Mouse (Mus musculus): Measurements from ENCODE around the gene Ucp1. TPM values are rescaled to one million over a fixed set of nuclear protein-coding genes. Genes with fewer than 3 reads are reported as not detected.

Gene Ucp1
- polyA plus RNA-seq, 1 experiment from 2014 or later = not detected

GRCm38 (mm10) chr8:83342076-83342475 is 51.9 kb downstream of the Ucp1 start:
- ATAC-seq (ENCODE audit: insufficient number of reproducible peaks, low FRiP score, low TSS enrichment, low read depth) = peak; percentile 35; the same call in 1 of the 2 replicates

GRCm38 (mm10) chr8:83342693-83343092 is 52.5 kb downstream of the Ucp1 start:
- no peaks in the 10 kb centered on the region for H3K9me3 ChIP-seq (ENCODE audit: control insufficient read depth, low read length)
- no peak overlapping the region for H3K9ac ChIP-seq (ENCODE audit: low read length)
- no peak overlapping the region for H3K4me2 ChIP-seq (ENCODE audit: low read depth, severe bottlenecking)
- ATAC-seq (ENCODE audit: insufficient number of reproducible peaks, low FRiP score, low TSS enrichment, low read depth) (no peak), DNase-seq (ENCODE audit: low spot score) (no peak)
- no peak overlapping the region for H3K27ac ChIP-seq (replicated peaks; ENCODE audit: low read depth, low read length)
- no peak overlapping the region for H3K4me3 ChIP-seq (ENCODE audit: low read depth, low read length)
- no peaks in the 10 kb centered on the region for H3K4me1 ChIP-seq (ENCODE audit: control insufficient read depth, insufficient read depth, low read length)
- H3K36me3 ChIP-seq (ENCODE audit: control insufficient read depth, insufficient read depth, low read length) = no peaks in the 10 kb centered on the region
- H3K27me3 ChIP-seq (ENCODE audit: control insufficient read depth, insufficient read depth, low read length) = no peaks in the 10 kb centered on the region

More at GRCm38 (mm10) chr8:83342076-83342475, 51.9 kb downstream of the Ucp1 start:
- Histone ChIP-seq H3K9me3 (ENCODE audit: control insufficient read depth, low read length) (no peaks in the 10 kb centered on the region), H3K4me1 (ENCODE audit: control insufficient read depth, insufficient read depth, low read length) (no peaks in the 10 kb centered on the region), H3K27me3 (ENCODE audit: control insufficient read depth, insufficient read depth, low read length) (no peaks in the 10 kb centered on the region), H3K9ac (ENCODE audit: low read length) (no peak overlapping the region), H3K27ac (replicated peaks; ENCODE audit: low read depth, low read length) (no peak overlapping the region), H3K4me3 (ENCODE audit: low read depth, low read length) (no peak overlapping the region), H3K36me3 (ENCODE audit: control insufficient read depth, insufficient read depth, low read length) (no peaks in the 10 kb centered on the region), H3K4me2 (ENCODE audit: low read depth, severe bottlenecking) (no peak overlapping the region)
- WGBS = 91% methylated on average over 3 of the region's 3 CpGs
- DNase-seq (ENCODE audit: low spot score) = no peak

Other genes with a start within 250 kb of the Ucp1 start
- 1.6 TPM in 2 replicates for gene Tbc1d9, start 125.0 kb upstream of the Ucp1 start, polyA plus RNA-seq (2014; fragmentation: Nextera tagmentation; extraction: Ambion mirVana)
- gene Gm10645, start 124.2 kb upstream of the Ucp1 start, polyA plus RNA-seq (2014; fragmentation: Nextera tagmentation; extraction: Ambion mirVana) = 0.93 and 1.4 TPM in 2 replicates
- 26.2 and 27.1 TPM in 2 replicates for gene Elmod2, start 42.1 kb downstream of the Ucp1 start, polyA plus RNA-seq (2014; fragmentation: Nextera tagmentation; extraction: Ambion mirVana)
- gene Mgat4d, start 58.1 kb downstream of the Ucp1 start, polyA plus RNA-seq (2014; fragmentation: Nextera tagmentation; extraction: Ambion mirVana) = not detected in 2 replicates
- 2.5 and 2.7 TPM in 2 replicates for gene Clgn, start 99.5 kb downstream of the Ucp1 start, polyA plus RNA-seq (2014; fragmentation: Nextera tagmentation; extraction: Ambion mirVana)
- 117 and 124 TPM in 2 replicates for gene Scoc, start 168.0 kb downstream of the Ucp1 start, polyA plus RNA-seq (2014; fragmentation: Nextera tagmentation; extraction: Ambion mirVana)
- not detected in 2 replicates for gene Olfr370, start 245.4 kb downstream of the Ucp1 start, polyA plus RNA-seq (2014; fragmentation: Nextera tagmentation; extraction: Ambion mirVana)

All from limb, embryonic 11.5 days (tissue).